Mouse (Mus musculus) T-helper 17 cell (primary cell): ENCODE measurements at regions not wholly inside any gene's neighbourhood (a gene's known extent, or its start where the extent isn't known, plus 50 kb on each side); places are given as distances from the start of the nearest gene placed in this dataset.

Experiments
- in situ Hi-C, 2 experiments: fragments of 300-600 bp; cut with MboI, MseI; formaldehyde crosslinking; loops; 1 replicate in 1 of 2; 2 replicates in 1 of 2; pipeline ENCODE4 v1.15.1; 2025; ENCODE audit warnings: high pct_unique_total_duplicates in 2 of 2

- in situ Hi-C loops, result no loop called here
These were observed 389.4 kb downstream of the Plk2 start for GRCm38 (mm10) chr13:110784162-110784785.

GRCm38 (mm10) chr13:110784822-110785221 lies 390.0 kb downstream of the Plk2 start:
- in situ Hi-C loops, result no loop called here

GRCm38 (mm10) chr13:110798313-110798712 lies 403.5 kb downstream of the Plk2 start:
- in situ Hi-C loops, result no loop called here

- in situ Hi-C loops, result no loop called here
These were observed 408.0 kb downstream of the Plk2 start for GRCm38 (mm10) chr13:110802841-110803240.

GRCm38 (mm10) chr13:110812401-110812800 lies 417.6 kb downstream of the Plk2 start:
- in situ Hi-C loops, result no loop called here

GRCm38 (mm10) chr13:110814066-110814465 lies 419.2 kb downstream of the Plk2 start:
- in situ Hi-C loops, result no loop called here

- in situ Hi-C loops, result no loop called here
These were observed 424.5 kb downstream of the Plk2 start for GRCm38 (mm10) chr13:110819301-110819862.

GRCm38 (mm10) chr13:110824878-110825277 lies 429.9 kb upstream of the Actbl2 start:
- in situ Hi-C loops, result no loop called here

GRCm38 (mm10) chr13:110832442-110832841 lies 422.4 kb upstream of the Actbl2 start:
- in situ Hi-C loops, result no loop called here

- in situ Hi-C loops, result no loop called here
These were observed 417.9 kb upstream of the Actbl2 start for GRCm38 (mm10) chr13:110836936-110837335.

GRCm38 (mm10) chr13:110841949-110842348 lies 412.9 kb upstream of the Actbl2 start:
- in situ Hi-C loops, result no loop called here

- in situ Hi-C loops, result no loop called here
These were observed 409.1 kb upstream of the Actbl2 start for GRCm38 (mm10) chr13:110845695-110846094.

GRCm38 (mm10) chr13:110852996-110853727 lies 401.7 kb upstream of the Actbl2 start:
- in situ Hi-C loops, result no loop called here

GRCm38 (mm10) chr13:110854213-110854612 lies 400.6 kb upstream of the Actbl2 start:
- in situ Hi-C loops, result no loop called here

- in situ Hi-C loops, result no loop called here
These were observed 388.8 kb upstream of the Actbl2 start for GRCm38 (mm10) chr13:110865902-110866512.

- in situ Hi-C loops, result no loop called here
These were observed 388.1 kb upstream of the Actbl2 start for GRCm38 (mm10) chr13:110866713-110867112.

- in situ Hi-C loops, result no loop called here
These were observed 383.6 kb upstream of the Actbl2 start for GRCm38 (mm10) chr13:110871125-110871775.

- in situ Hi-C loops, result no loop called here
These were observed 383.1 kb upstream of the Actbl2 start for GRCm38 (mm10) chr13:110871776-110872135.

GRCm38 (mm10) chr13:110881573-110881972 lies 373.2 kb upstream of the Actbl2 start:
- in situ Hi-C loops, result loop anchor here in 1 of 2 experiments (10.0 kb wide), 1 partner anchor 263 kb away; no protein-coding TSS in a partner anchor

- in situ Hi-C loops, result loop anchor here in 1 of 2 experiments (10.0 kb wide), 1 partner anchor 263 kb away; no protein-coding TSS in a partner anchor
These were observed 372.6 kb upstream of the Actbl2 start for GRCm38 (mm10) chr13:110882173-110882572.

- in situ Hi-C loops, result loop anchor here in 1 of 2 experiments (10.0 kb wide), 1 partner anchor 262 kb away; no protein-coding TSS in a partner anchor
These were observed 372.1 kb upstream of the Actbl2 start for GRCm38 (mm10) chr13:110882661-110883172.
